Mouse (Mus musculus) lung, postnatal 0 days (tissue): ENCODE results near the gene Zswim1. TPM values are rescaled to one million over a fixed set of nuclear protein-coding genes. Genes with fewer than 3 reads are reported as not detected.

Experiments used
- ATAC-seq: fragments of 200-750 bp; cut with Nextera tagmentation; 2 replicates; pipeline ENCODE4 v1.8.0; 2017; ENCODE audit warnings: moderate library complexity
- DNase-seq: peaks from one replicate; pipeline ENCODE4 v3.0.0-alpha.2; 2016; ENCODE audit warnings: low spot score
- H3K27ac ChIP-seq: fragments of 300-500 bp; sonication (generic); 2 replicates; pipeline ENCODE4 v1.5.1; 2014; ENCODE audit warnings: antibody characterized with exemption, mild to moderate bottlenecking, low read length, mixed read lengths
- H3K27me3 ChIP-seq: fragments of 300-500 bp; sonication (generic); replicated peaks from 2 replicates; pipeline ENCODE4 v1.6.1; 2014; ENCODE audit warnings: low read length, mixed read lengths; ENCODE audit not compliant: insufficient read depth
- H3K36me3 ChIP-seq: fragments of 300-500 bp; sonication (generic); 2 replicates; pipeline ENCODE4 v1.6.1; 2014; ENCODE audit warnings: low read length, mixed read lengths; ENCODE audit not compliant: insufficient read depth
- H3K4me1 ChIP-seq: fragments of 300-500 bp; sonication (generic); 2 replicates; pipeline ENCODE4 v1.6.1; 2014; ENCODE audit warnings: antibody characterized with exemption, low read depth, low read length, mixed read lengths; ENCODE audit not compliant: insufficient read depth
- H3K4me2 ChIP-seq: fragments of 300-500 bp; sonication (generic); replicated peaks from 2 replicates; pipeline ENCODE4 v1.6.1; 2014; ENCODE audit warnings: low read depth, mild to moderate bottlenecking, low read length, moderate library complexity, mixed read lengths
- H3K4me3 ChIP-seq: fragments of 300-500 bp; sonication (generic); 2 replicates; pipeline ENCODE4 v1.5.1; 2014; ENCODE audit warnings: low read depth, low read length
- H3K9ac ChIP-seq: fragments of 300-500 bp; sonication (generic); replicated peaks from 2 replicates; pipeline ENCODE4 v1.6.1; 2014; ENCODE audit warnings: low read depth, mild to moderate bottlenecking
- H3K9me3 ChIP-seq: fragments of 300-500 bp; sonication (generic); 2 replicates; pipeline ENCODE4 v1.6.1; 2016; ENCODE audit warnings: low read length, mixed read lengths
- CTCF ChIP-seq: IDR thresholded peaks from 2 replicates; pipeline ENCODE4 v1.5.1; 2016; ENCODE audit warnings: antibody characterized with exemption, mild to moderate bottlenecking
- EP300 ChIP-seq: IDR thresholded peaks from 2 replicates; pipeline ENCODE4 v1.6.1; 2016; ENCODE audit warnings: antibody characterized with exemption, mild to moderate bottlenecking, control low read depth
- WGBS: fragments of 180-500 bp; shearing (Covaris S2); extraction: QIAGEN DNeasy Blood & Tissue Kit; methylation state at CpG from one replicate; pipeline ENCODE4 v1.1.7; 2014; 5-methylcytosine and 5-hydroxymethylcytosine counted together
- polyA plus RNA-seq: library from polyadenylated mRNA; unstranded; fragments of >200 nt; fragmentation: Nextera tagmentation; extraction: Ambion mirVana; gene quantifications from 2 replicates; pipeline ENCODE4 v1.2.1, GENCODE M21; 2015

Gene Zswim1
- 7.7 and 8.1 TPM in 2 replicates for polyA plus RNA-seq

DNA sequence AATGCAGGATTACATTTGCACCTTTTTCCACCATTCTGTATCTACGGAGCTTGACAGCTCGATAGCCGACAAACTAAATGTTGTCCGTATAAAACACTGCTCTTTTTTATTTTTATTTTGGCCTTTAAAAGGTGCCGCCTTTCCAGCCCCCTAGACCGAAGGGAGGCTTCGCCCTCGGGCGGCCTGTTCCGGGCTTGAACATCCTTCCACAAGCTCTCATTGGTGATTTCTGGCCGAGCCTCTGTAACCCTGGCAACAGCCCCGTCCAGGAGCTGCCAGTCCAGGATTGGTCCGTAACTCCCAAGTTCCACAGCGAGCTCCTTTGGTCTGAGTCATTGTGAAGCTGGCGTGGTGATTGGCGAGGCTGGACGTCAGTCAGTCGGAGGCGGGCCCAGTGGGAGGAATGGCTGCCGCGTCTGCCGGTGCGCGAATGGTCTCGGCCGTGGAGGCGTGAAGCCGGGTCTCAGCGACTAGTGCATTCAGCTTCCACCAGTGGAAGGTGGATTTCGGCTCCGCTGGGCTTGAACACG is at the start of gene Zswim1:
Zswim1 (plus strand) TSS at position 51 of the 530 bp plus-strand sequence.
- peak within 1 kb of the TSS; percentile 78 for H3K27ac ChIP-seq
- DNase-seq (peak; percentile 99), ATAC-seq (peak; percentile 100)
- TF ChIP-seq EP300: no peak
- TF ChIP-seq CTCF: no peak
- no peaks in the 10 kb centered on the region for H3K9me3 ChIP-seq
- H3K4me1 ChIP-seq: no peaks in the 10 kb centered on the region
- H3K4me2 ChIP-seq: peak within 1 kb of the TSS; percentile 84
- H3K4me3 ChIP-seq: peak within 1 kb of the TSS; percentile 74
- H3K36me3 ChIP-seq: peaks cover 12% of the 10 kb centered on the region
- 2% methylated on average over 32 of the region's 32 CpGs for WGBS
- H3K27me3 ChIP-seq: no peaks in the 10 kb centered on the region
- H3K9ac ChIP-seq: peak within 1 kb of the TSS; percentile 64

DNA sequence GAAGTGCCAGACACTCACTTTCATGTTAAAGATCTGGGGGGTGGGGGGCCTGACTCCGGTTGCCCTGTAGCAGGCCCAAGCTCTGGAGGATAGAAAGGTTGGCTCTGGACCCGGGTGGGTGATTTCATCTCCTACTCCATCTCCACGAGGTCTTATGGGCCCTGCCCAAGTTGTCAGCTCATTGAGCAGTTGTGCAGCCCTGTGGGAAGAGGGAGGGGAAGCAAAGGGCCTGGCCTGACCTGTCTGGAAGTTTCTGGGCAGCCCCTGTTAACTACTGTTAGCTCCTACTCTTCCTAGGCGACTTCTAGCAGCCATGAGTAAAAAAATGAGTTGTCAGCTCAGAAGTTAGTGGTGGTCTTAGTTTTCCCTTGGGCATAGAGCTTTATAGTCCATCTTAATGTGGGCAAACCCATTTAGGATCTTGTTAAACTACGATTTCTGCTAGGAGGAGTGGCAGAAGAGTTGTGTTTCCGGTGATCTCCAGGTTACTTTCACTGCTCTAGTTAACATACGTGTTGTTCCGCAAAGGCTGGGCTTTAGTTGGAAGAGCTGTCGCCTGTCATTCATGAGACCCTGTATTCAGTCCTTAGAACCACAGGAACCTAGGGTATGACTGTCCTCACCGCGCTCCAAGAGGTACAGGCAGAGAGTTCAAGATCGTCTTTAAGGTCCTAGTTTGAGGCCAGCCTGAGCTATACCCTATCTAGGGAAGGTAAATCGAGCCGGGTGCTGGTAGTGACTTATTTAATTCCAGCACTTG is 49.1 kb upstream of the Zswim1 start:
- Histone ChIP-seq H3K27ac (no peak overlapping the region), H3K9ac (no peak overlapping the region), H3K4me2 (no peak overlapping the region), H3K36me3 (no peaks in the 10 kb centered on the region), H3K4me1 (peaks cover 8% of the 10 kb centered on the region), H3K4me3 (no peak overlapping the region), H3K27me3 (no peaks in the 10 kb centered on the region), H3K9me3 (no peaks in the 10 kb centered on the region)
- ATAC-seq (no peak), DNase-seq (no peak)
- WGBS: 74% methylated on average over 14 of the region's 14 CpGs
- no peak for TF ChIP-seq EP300
- no peak for TF ChIP-seq CTCF

DNA sequence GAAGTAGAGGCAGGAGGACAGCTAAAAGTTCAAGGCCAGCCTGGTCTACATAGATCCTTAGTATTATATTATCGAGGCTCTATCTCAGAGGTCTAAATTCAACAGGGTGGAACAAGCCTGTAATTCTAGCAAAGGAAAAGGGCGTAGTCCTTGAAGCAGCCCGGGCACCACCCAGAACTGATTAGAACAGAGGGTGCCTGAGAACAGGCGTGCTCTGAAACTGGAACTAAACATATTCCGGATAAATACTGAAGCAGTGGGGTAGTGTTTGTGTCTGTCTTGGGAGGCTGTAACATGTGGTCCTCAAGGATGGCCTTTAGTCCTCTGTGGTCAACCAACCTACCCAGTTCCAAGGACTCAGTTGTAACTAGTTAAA is 48.5 kb upstream of the Zswim1 start:
- no peak for DNase-seq
- Histone ChIP-seq H3K36me3 (no peaks in the 10 kb centered on the region), H3K9me3 (no peaks in the 10 kb centered on the region), H3K27ac (no peak overlapping the region), H3K27me3 (no peaks in the 10 kb centered on the region), H3K4me1 (peaks cover 8% of the 10 kb centered on the region), H3K9ac (no peak overlapping the region), H3K4me2 (no peak overlapping the region), H3K4me3 (no peak overlapping the region)
- no peak for ATAC-seq
- TF ChIP-seq CTCF (no peak), EP300 (peak; percentile 53)
- WGBS: 67% methylated on average over 5 of the region's 5 CpGs

DNA sequence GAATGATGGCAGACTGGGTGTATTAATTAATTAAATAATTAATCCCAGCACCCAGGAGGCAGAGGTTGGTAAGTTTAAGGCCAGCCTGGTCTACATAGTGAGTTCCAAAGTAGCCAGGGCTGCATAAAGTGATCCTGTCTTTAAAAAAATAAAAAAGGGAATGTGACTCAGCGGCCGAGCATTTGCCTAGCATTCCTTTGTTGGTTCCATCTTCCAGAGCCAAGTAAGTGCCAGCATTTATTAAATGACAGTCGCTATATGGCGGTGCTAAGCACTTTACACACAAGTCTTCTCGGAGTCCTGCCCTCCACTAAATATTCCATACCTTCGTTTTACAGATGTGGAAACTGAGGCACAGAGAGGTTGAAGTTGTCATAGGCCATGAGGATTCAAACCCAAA is 46.4 kb upstream of the Zswim1 start:
- Histone ChIP-seq H3K27ac (no peak overlapping the region), H3K9me3 (no peaks in the 10 kb centered on the region), H3K27me3 (no peaks in the 10 kb centered on the region), H3K4me3 (no peak overlapping the region), H3K36me3 (no peaks in the 10 kb centered on the region), H3K9ac (no peak overlapping the region), H3K4me2 (no peak overlapping the region), H3K4me1 (no peaks in the 10 kb centered on the region)
- TF ChIP-seq EP300: no peak
- TF ChIP-seq CTCF: no peak
- 69% methylated on average over 6 of the region's 6 CpGs for WGBS
- ATAC-seq: no peak
- DNase-seq: no peak

DNA sequence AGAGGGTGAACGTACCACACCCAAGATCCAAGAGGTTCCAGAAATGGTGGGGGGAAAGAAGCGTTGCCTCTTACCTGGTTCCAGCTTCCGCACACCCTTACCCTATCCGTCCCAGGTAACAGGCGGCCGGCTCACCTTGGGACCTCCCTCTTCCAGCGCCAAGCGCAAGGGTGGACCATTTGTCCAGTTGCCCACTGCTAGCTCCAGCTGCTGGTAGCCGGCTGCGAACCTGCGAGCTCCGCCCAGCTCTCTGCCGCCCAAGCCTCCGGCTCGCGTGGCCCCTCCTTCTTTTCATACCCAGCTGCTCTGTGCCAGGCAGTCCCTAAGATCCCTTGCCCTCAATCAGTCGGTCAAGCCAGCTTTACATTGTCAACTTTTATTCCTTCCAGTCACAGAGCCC is 45.7 kb upstream of the Zswim1 start:
- 67% methylated on average over 17 of the region's 17 CpGs for WGBS
- no peak overlapping the region for H3K4me3 ChIP-seq
- DNase-seq: no peak
- H3K9ac ChIP-seq: no peak overlapping the region
- H3K9me3 ChIP-seq: no peaks in the 10 kb centered on the region
- no peak for ATAC-seq
- H3K4me1 ChIP-seq: no peaks in the 10 kb centered on the region
- TF ChIP-seq EP300: no peak
- H3K27me3 ChIP-seq: no peaks in the 10 kb centered on the region
- H3K27ac ChIP-seq: no peak overlapping the region
- H3K4me2 ChIP-seq: no peak overlapping the region
- H3K36me3 ChIP-seq: no peaks in the 10 kb centered on the region

DNA sequence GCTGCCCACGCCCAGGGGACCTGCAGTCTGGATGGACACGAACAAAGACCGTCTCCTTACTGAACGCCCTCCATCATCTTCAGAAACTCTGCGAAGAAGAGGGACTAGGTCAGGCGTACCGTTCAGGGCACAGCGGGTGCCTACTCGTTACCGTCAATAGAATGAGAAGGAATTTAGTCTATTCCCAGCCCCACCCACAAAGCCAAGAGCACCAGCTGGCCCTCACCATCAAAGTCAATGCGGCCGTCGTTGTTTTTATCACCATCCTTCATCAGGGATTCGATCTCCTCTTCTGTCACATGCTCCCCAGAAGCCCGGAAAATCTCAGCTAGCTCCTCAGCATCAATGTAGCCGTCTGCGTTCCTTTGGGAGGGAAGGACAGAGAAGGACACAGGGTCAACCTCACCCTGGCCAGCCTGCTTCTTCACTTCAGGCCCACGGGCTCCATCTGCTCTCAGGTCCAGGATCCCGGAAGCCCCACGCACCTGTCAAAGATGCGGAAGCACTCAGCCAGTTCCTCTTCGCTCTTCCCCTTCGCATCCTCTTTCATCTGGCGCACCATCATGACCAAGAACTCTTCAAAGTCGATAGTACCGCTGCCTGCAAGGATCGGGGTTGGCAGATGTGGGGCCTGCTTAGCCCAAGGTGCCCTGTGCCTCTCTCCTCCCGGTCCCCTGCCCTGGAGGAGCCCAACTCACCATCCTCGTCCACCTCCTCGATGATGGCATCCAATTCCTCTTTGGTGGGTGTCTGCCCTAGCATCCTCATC is 45.1 kb upstream of the Zswim1 start:
- 78% methylated on average over 30 of the region's 30 CpGs for WGBS
- TF ChIP-seq CTCF (no peak), EP300 (no peak)
- H3K4me3 ChIP-seq: no peak overlapping the region

More for the DNA sequence above, 45.1 kb upstream of the Zswim1 start:
- H3K27me3 ChIP-seq: no peaks in the 10 kb centered on the region
- no peak overlapping the region for H3K4me2 ChIP-seq
- no peaks in the 10 kb centered on the region for H3K4me1 ChIP-seq
- no peak overlapping the region for H3K9ac ChIP-seq
- no peaks in the 10 kb centered on the region for H3K9me3 ChIP-seq
- H3K36me3 ChIP-seq: no peaks in the 10 kb centered on the region
- H3K27ac ChIP-seq: no peak overlapping the region
- ATAC-seq (no peak), DNase-seq (no peak)
